Mouse (Mus musculus) intestine, postnatal 0 days (tissue): ENCODE data around the gene Cdh7. TPM values are rescaled to one million over a fixed set of nuclear protein-coding genes. Genes with fewer than 3 reads are reported as not detected.

ENCODE experiments used
- ATAC-seq: fragments of 200-750 bp; cut with Nextera tagmentation; 2 replicates; pipeline ENCODE4 v1.8.0; 2017; ENCODE audit warnings: mild to moderate bottlenecking, moderate TSS enrichment, moderate library complexity
- H3K27ac ChIP-seq: fragments of 300-500 bp; sonication (generic); 2 replicates; pipeline ENCODE4 v1.5.1; 2014; ENCODE audit warnings: mild to moderate bottlenecking, low read depth, low read length, moderate library complexity
- H3K27me3 ChIP-seq: fragments of 300-500 bp; sonication (generic); replicated peaks from 2 replicates; pipeline ENCODE4 v1.6.1; 2014; ENCODE audit warnings: low read length, mixed read lengths; ENCODE audit not compliant: control insufficient read depth, insufficient read depth
- H3K36me3 ChIP-seq: fragments of 300-500 bp; sonication (generic); 2 replicates; pipeline ENCODE4 v1.6.1; 2014; ENCODE audit warnings: mild to moderate bottlenecking, moderate library complexity; ENCODE audit not compliant: control insufficient read depth, insufficient read depth
- H3K4me1 ChIP-seq: fragments of 300-500 bp; sonication (generic); replicated peaks from 2 replicates; pipeline ENCODE4 v1.6.1; 2014; ENCODE audit warnings: antibody characterized with exemption, low read length, mixed read lengths; ENCODE audit not compliant: control insufficient read depth, insufficient read depth
- H3K4me2 ChIP-seq: fragments of 300-500 bp; sonication (generic); replicated peaks from 2 replicates; pipeline ENCODE4 v1.6.1; 2014; ENCODE audit warnings: low read depth, mild to moderate bottlenecking, moderate library complexity
- H3K4me3 ChIP-seq: fragments of 300-500 bp; sonication (generic); 2 replicates; pipeline ENCODE4 v1.5.1; 2014; ENCODE audit warnings: low read depth, low read length
- H3K9ac ChIP-seq: fragments of 300-500 bp; sonication (generic); 2 replicates; pipeline ENCODE4 v1.6.1; 2014; ENCODE audit warnings: mild to moderate bottlenecking, low read depth, low read length
- H3K9me3 ChIP-seq: fragments of 300-500 bp; sonication (generic); 2 replicates; pipeline ENCODE4 v1.6.1; 2016; ENCODE audit warnings: mixed run types; ENCODE audit not compliant: control insufficient read depth
- CTCF ChIP-seq: sonication (generic); IDR thresholded peaks from 2 replicates; pipeline ENCODE4 v1.5.1; 2016; ENCODE audit warnings: low read depth, mild to moderate bottlenecking, control low read depth, antibody characterized with exemption, moderate library complexity
- WGBS: fragments of 180-500 bp; shearing (Covaris S2); extraction: QIAGEN DNeasy Blood & Tissue Kit; methylation state at CpG from one replicate; pipeline ENCODE4 v1.1.7; 2014; 5-methylcytosine and 5-hydroxymethylcytosine counted together
- polyA plus RNA-seq: library from polyadenylated mRNA; unstranded; fragments of >200 nt; fragmentation: Nextera tagmentation; extraction: Ambion mirVana; gene quantifications from 2 replicates; pipeline ENCODE4 v1.2.1, GENCODE M21; 2015

Cdh7 gene
- polyA plus RNA-seq, 1 experiment from 2014 or later, result 0.10 TPM

DNA sequence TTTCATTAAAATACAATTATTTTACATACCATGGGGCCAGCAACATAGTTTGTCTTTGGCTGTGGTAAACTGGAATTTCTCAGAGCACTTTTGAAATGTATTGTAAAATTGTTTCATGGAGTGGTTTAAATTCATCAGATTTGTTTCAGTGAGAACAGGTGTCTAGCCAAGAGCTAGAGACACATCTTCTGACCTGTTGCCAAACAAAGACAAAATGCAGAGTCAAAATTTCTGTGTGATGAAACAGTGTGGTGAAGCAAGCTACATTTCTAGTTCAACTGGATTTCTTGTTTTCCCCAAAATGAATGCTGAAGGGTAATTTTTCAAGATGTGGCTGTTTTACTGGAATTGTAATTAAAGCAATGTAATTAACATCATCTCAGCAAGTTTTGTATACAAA is 22.2 kb downstream of the Cdh7 start:
- no peak overlapping the region for H3K27ac ChIP-seq
- TF ChIP-seq CTCF, result no peak
- H3K9me3 ChIP-seq, result no peaks in the 10 kb centered on the region
- H3K27me3 ChIP-seq, result no peaks in the 10 kb centered on the region
- no peak overlapping the region for H3K9ac ChIP-seq
- no peaks in the 10 kb centered on the region for H3K4me1 ChIP-seq
- no peaks in the 10 kb centered on the region for H3K36me3 ChIP-seq
- no peak overlapping the region for H3K4me2 ChIP-seq
- H3K4me3 ChIP-seq, result no peak overlapping the region
- ATAC-seq, result no peak

DNA sequence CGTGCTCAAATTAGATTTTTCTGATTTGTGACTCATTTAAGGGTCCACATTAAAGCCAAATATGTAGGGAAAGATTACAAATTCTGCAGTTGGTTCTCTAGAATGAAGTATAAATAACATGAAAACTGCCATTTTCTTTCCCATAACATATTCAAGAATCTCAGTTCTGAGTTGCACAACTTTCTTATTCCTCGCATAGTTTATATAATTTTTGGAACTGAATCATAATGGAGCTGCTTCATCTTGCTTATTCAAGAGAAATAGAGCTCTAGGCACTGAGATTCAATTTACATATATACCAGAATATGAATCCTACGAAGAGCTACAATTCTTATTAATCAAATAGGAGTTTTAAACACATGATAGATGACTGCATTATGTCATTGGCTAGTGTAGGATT is 22.8 kb downstream of the Cdh7 start:
- no peaks in the 10 kb centered on the region for H3K4me1 ChIP-seq
- ATAC-seq, result no peak
- no peak overlapping the region for H3K9ac ChIP-seq
- H3K4me2 ChIP-seq, result no peak overlapping the region
- 65% methylated on average over 3 of the region's 3 CpGs for WGBS
- H3K36me3 ChIP-seq, result no peaks in the 10 kb centered on the region
- H3K9me3 ChIP-seq, result no peaks in the 10 kb centered on the region
- no peak for TF ChIP-seq CTCF
- H3K27ac ChIP-seq, result no peak overlapping the region
- H3K27me3 ChIP-seq, result no peaks in the 10 kb centered on the region
- no peak overlapping the region for H3K4me3 ChIP-seq

DNA sequence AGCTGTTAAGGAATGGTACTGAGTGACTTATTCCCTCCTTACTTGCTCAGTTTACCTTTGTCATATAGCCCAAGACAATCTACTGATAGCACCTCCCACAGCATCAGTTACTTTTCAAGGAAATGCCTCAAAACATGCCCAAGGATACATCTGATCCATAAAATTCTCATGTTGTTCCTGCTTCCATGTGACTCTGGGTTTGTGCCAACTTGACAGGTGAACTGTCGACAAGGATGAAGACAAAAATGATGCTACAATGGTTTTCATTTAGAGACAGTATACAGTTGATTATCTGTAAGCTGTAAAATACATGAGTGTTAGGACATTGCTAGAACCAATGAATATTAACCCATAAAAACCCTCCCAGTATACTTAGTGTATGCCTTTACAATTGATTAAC is 29.9 kb downstream of the Cdh7 start:
- Histone ChIP-seq H3K9me3 (no peaks in the 10 kb centered on the region), H3K27me3 (no peaks in the 10 kb centered on the region), H3K4me2 (no peak overlapping the region), H3K4me3 (no peak overlapping the region), H3K36me3 (no peaks in the 10 kb centered on the region), H3K27ac (no peak overlapping the region), H3K9ac (no peak overlapping the region), H3K4me1 (no peaks in the 10 kb centered on the region)
- no peak for ATAC-seq
- TF ChIP-seq CTCF, result no peak
- WGBS, result 78% methylated on average over 1 of the region's 1 CpGs

DNA sequence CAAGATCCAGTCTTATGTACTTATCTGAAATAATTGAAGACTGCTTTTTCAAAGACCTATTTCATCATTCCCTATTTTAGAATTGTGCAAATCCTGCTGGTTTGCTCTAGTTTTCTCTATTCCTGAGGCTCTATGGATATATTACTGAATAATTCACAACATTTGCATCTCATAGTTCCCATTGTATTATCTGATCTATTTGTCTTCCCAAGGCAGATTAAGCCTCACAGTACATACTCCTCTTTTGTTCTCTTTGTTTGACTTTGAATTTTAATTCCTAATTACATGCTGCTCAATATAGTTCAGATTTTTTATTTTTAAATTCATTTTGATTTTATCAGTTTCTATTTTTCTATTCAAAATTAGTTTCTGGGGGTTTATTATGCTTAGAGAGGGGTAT is 74.1 kb downstream of the Cdh7 start:
- H3K9ac ChIP-seq, result no peak overlapping the region
- no peaks in the 10 kb centered on the region for H3K9me3 ChIP-seq
- no peak overlapping the region for H3K27ac ChIP-seq
- H3K4me3 ChIP-seq, result no peak overlapping the region
- no peaks in the 10 kb centered on the region for H3K4me1 ChIP-seq
- no peaks in the 10 kb centered on the region for H3K27me3 ChIP-seq
- H3K4me2 ChIP-seq, result no peak overlapping the region
- H3K36me3 ChIP-seq, result no peaks in the 10 kb centered on the region
- no peak for TF ChIP-seq CTCF
- no peak for ATAC-seq

DNA sequence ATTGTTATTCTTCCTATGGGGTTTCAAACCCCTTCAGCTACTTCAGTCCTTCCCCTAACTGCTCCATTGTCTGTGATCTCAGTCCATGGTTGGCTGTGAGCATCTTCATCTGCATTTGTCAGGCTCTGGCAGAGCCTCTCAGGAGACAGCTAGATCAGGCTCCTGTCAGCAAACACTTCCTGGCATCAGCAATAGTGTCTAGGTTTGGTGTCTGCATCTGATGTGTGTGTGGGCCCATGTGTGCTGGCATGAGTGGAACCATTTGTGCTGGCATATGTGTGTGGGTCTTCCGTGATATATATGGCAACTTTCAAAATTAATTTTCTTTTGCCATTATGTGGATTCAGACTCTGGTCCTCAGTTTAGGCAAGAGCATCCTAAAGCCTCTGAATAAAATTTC is 85.2 kb downstream of the Cdh7 start:
- ATAC-seq, result no peak
- WGBS, result 94% methylated on average over 1 of the region's 1 CpGs
- H3K36me3 ChIP-seq, result no peaks in the 10 kb centered on the region

DNA sequence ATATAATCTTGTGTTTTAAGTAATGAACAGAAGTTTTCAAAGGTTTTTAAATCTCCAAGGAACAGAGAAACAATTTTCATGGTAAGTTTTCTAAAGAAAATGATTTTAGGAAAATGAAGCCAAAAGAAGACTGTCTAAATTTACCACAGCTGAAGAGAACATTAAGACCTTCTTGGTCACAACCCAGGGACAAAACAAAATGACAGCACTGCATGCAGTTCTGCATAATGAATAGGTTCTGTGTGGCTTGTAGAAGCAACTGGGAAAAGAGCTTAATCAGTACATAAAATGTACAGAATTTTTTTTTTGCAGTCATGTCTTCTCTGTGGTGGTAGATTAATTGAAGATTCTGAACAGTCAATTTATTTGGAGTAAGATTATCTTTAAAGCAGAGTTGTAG is 96.2 kb downstream of the Cdh7 start:
- H3K27ac ChIP-seq, result no peak overlapping the region
- no peak overlapping the region for H3K4me3 ChIP-seq
- no peaks in the 10 kb centered on the region for H3K4me1 ChIP-seq
- H3K9me3 ChIP-seq, result no peaks in the 10 kb centered on the region
- no peaks in the 10 kb centered on the region for H3K36me3 ChIP-seq
- no peaks in the 10 kb centered on the region for H3K27me3 ChIP-seq
- ATAC-seq, result no peak
- no peak for TF ChIP-seq CTCF
- H3K9ac ChIP-seq, result no peak overlapping the region
- H3K4me2 ChIP-seq, result no peak overlapping the region

More for the DNA sequence above, 85.2 kb downstream of the Cdh7 start:
- no peak overlapping the region for H3K4me2 ChIP-seq
- no peaks in the 10 kb centered on the region for H3K27me3 ChIP-seq
- H3K27ac ChIP-seq, result no peak overlapping the region
- no peak for TF ChIP-seq CTCF
- H3K9me3 ChIP-seq, result no peaks in the 10 kb centered on the region
- no peaks in the 10 kb centered on the region for H3K4me1 ChIP-seq
- no peak overlapping the region for H3K9ac ChIP-seq
- no peak overlapping the region for H3K4me3 ChIP-seq

DNA sequence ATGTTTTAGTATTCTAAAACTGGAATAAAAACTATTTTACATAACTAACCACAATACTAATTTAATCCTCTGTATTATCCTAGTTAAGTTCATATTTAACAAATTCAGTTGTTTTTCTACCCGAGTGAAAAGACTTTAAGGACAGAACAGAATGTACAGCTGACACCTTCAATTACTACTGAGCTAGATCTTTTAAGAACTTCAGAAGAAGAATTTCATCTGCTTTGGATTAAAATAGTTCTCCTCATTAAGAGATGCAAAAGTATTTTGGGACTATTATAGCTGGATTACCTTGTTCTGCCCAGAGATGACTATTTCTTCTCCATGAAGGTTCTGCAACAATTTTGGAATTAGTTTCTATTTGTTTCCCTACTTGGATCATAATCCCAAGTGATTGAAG is 135.8 kb downstream of the Cdh7 start:
- no peak for ATAC-seq
- H3K4me3 ChIP-seq, result no peak overlapping the region
- H3K9ac ChIP-seq, result no peak overlapping the region
- H3K4me2 ChIP-seq, result no peak overlapping the region
- 81% methylated on average over 1 of the region's 1 CpGs for WGBS
- H3K27me3 ChIP-seq, result no peaks in the 10 kb centered on the region
- no peak for TF ChIP-seq CTCF
- no peak overlapping the region for H3K27ac ChIP-seq
- H3K36me3 ChIP-seq, result no peaks in the 10 kb centered on the region
- H3K9me3 ChIP-seq, result no peaks in the 10 kb centered on the region
- H3K4me1 ChIP-seq, result no peaks in the 10 kb centered on the region
